Mouse (Mus musculus) c-Kit-positive CD71-positive TER-119-negative erythroid progenitor cells, embryonic 14.5 days (primary cell): Measurements from ENCODE around the gene B3galt4.
"Not testable (repeated sequence)": the region's sequence is repeated elsewhere in the genome, so short reads cannot be mapped to it uniquely, and the experiment has no call there.

Experiments
- DNase-seq: peaks from one replicate; pipeline ENCODE4 v3.0.0-alpha.2; 2013; ENCODE audit warnings: low read depth

The B3galt4 gene

GRCm38 (mm10) chr17:33904835-33905234 lies 46.5 kb downstream of the B3galt4 start, which contains the start of gene Platr17:
Platr17 (plus strand) TSS chr17:33905135.
- not testable (repeated sequence) for DNase-seq

DNA sequence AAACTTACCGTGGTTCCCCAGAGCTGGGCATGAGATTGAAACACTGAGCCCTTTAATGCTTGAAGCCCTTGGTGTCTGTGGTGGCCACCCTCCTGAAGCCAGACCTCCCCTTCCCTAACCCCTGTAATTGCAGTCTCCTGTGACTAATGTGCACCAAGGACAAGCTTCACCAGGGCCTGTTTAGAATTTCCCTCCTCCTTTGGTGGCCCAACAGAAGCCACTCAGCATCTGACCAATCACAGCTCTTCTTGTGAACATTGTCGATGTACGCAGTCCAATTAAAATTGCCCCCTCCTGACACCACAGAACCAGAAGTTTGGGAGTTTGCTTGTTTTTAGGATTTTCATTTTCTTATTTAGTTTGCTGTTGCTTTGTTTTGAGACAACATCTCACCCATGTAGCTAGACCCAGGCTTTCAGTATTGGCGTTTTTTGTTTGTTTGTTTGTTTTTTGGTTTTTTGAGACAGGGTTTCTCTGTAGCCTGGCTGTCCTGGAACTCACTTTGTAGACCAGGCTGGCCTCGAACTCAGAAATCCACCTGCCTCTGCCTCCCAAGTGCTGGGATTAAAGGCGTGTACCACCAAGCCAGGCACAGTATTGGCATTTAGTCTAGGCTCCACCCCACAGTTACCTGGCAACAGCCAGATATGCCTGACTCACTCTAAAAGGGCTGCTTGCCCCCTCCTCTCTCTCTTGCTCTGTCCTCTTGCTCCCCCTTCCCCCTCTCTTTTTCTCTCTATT lies 47.2 kb downstream of the B3galt4 start:
- not testable (repeated sequence) for DNase-seq

DNA sequence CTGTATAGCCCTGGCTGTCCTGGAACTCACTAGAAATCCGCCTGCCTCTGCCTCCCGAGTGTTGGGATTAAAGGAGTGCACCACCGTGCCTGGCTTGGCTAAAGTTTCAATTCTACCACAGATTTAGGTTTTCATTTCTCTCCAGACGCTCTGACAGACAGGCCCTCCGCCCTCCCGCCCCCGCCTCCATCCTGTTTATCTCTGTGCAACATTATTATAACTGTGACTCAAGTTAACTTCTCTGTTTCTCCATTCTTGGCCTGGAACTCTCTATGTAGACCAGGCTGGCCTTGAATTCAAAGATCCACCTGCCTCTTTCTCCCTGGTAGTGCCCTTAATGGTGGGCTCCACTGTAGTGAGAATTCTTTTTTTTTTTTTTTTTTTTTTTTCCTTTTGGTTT lies 48.8 kb downstream of the B3galt4 start:
- DNase-seq = no peak

DNA sequence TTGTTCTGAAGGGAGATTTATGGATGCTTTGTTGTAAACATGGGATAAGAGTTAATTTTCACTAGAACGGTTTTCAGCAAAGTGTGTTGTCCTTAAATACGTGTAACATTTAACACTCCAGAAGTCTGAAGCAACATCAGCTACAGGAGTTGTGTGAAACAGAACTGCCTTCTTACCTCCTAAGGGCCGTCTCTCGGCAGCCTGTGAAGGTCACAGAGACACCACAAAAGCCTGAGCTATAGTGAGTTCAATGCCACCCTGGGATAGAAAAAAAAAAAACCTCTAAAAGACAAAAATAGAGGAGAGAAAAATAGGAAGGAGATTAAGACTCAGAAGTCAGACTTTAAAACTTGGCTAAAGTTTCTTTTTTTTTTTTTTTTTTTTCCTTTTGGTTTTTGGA lies 49.2 kb downstream of the B3galt4 start:
- DNase-seq = no peak

DNA sequence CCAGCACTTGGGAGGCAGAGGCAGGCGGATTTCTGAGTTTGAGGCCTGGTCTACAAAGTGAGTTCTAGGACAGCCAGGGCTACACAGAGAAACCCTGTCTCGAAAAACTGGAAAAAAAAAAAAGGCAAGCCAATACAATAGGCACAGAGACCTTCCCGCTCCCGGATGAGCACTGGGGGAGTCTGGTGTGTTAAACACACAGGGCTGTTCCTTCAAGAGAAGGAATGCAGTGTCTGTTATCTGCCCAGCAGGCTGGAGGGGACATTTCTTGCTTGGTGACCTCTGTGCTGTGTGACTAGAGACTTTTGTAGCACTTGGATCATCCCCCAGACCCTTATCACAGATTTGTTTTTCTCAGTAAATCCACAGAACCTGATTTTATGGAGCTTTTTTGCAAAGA lies 49.6 kb downstream of the B3galt4 start:
- DNase-seq = no peak

- no peak for DNase-seq
Observed at GRCm38 (mm10) chr17:33900989-33901314, 50.3 kb downstream of the B3galt4 start.

- DNase-seq = no peak
Observed at GRCm38 (mm10) chr17:33900281-33900988, 50.9 kb downstream of the B3galt4 start.
